ENCODE assay signal across 21 mouse cellular contexts in the genomic region with DNA sequence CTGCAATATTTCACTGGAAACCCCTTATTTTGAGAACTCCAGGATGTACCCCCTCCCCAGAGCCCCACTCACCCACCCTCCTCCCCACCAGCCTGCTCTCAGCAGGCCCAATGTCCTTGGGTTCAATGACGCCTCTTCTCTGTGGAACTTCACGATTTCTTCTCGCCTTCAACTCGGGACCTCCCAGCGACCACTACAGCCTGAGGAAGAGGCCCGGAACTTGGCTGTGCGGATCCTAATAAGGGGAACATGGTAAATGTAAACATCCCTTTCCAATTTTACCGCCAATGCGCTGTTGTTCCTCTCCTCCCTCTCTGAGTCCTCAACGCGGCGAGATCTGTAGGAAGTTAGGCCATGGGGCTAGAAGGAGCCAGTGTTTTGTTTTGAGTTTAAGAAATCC. TPM values are rescaled to one million over a fixed set of nuclear protein-coding genes. Genes with fewer than 3 reads are reported as not detected.
DNase-seq lines count a peak whose midpoint lies in the region; ATAC-seq lines count a peak whose summit lies in the region.
"Had no signal": no experiment of that assay in that cellular context is flagged by ENCODE, and none has a peak within 500 bp of the region (broad histone marks: within the 10 kb centered on the region; RNA-seq: fewer than 3 reads in every experiment).

No protein-coding gene starts in this region.

- peaks cover 22% of the 10 kb centered on the region; the same call in 1 of the 2 replicates for H3K27me3 ChIP-seq in kidney, embryonic 14.5 days (ENCODE audit: control insufficient read depth, insufficient read depth, low read length)
- peaks cover 87% of the 10 kb centered on the region for H3K27me3 ChIP-seq in intestine, embryonic 16.5 days (replicated peaks; ENCODE audit: control insufficient read depth, insufficient read depth, low read length)
- peaks cover 98% of the 10 kb centered on the region for H3K27me3 ChIP-seq in neural tube, embryonic 11.5 days (ENCODE audit: control insufficient read depth, insufficient read depth, low read length)

- peak overlapping the region; percentile 85 for H3K4me2 ChIP-seq in kidney, embryonic 14.5 days (replicated peaks; ENCODE audit: low read depth, low read length)
- no peak overlapping the region for H3K4me2 ChIP-seq in intestine, embryonic 16.5 days (ENCODE audit: low read depth, low read length)
- peak overlapping the region; percentile 28 for H3K4me2 ChIP-seq in neural tube, embryonic 11.5 days (ENCODE audit: low read depth)
- H3K4me2 ChIP-seq: embryonic facial prominence, embryonic 12.5 days; lung, embryonic 15.5 days had no signal

- peak overlapping the region; percentile 97 for H3K27ac ChIP-seq in kidney, embryonic 14.5 days (ENCODE audit: low read depth, low read length)
- no peak overlapping the region for H3K27ac ChIP-seq in intestine, embryonic 16.5 days (ENCODE audit: low read length)
- no peak overlapping the region for H3K27ac ChIP-seq in neural tube, embryonic 11.5 days (ENCODE audit: low read depth, low read length)
- H3K27ac ChIP-seq: embryonic facial prominence, embryonic 12.5 days; gastrocnemius, adult 2 months; layer of hippocampus, adult 2 months; left cerebral cortex, adult 2 months; lung, embryonic 15.5 days had no signal

- peak overlapping the region; percentile 85 for H3K4me3 ChIP-seq in kidney, embryonic 14.5 days (ENCODE audit: low read length)
- peak overlapping the region; percentile 19 for H3K4me3 ChIP-seq in intestine, embryonic 16.5 days (ENCODE audit: low read length)
- H3K4me3 ChIP-seq in neural tube, embryonic 11.5 days (ENCODE audit: low read depth, low read length) = peak overlapping the region; percentile 41
- H3K4me3 ChIP-seq: embryonic facial prominence, embryonic 12.5 days; gastrocnemius, adult 2 months; layer of hippocampus, adult 2 months; left cerebral cortex, adult 2 months; lung, embryonic 15.5 days had no signal

- H3K36me3 ChIP-seq in kidney, embryonic 14.5 days (ENCODE audit: control insufficient read depth, insufficient read depth, low read length) = peaks cover 2% of the 10 kb centered on the region; the same call in 1 of the 2 replicates
- no peaks in the 10 kb centered on the region for H3K36me3 ChIP-seq in intestine, embryonic 16.5 days (ENCODE audit: control insufficient read depth, insufficient read depth, low read length)
- H3K36me3 ChIP-seq in neural tube, embryonic 11.5 days (ENCODE audit: control insufficient read depth, insufficient read depth, low read length) = no peaks in the 10 kb centered on the region
- H3K36me3 ChIP-seq: embryonic facial prominence, embryonic 12.5 days; lung, embryonic 15.5 days had no signal

- H3K4me1 ChIP-seq in kidney, embryonic 14.5 days (ENCODE audit: control insufficient read depth, insufficient read depth, low read length) = peaks cover under 1% of the 10 kb centered on the region; the same call in 1 of the 2 replicates
- peaks cover 12% of the 10 kb centered on the region for H3K4me1 ChIP-seq in intestine, embryonic 16.5 days (ENCODE audit: control insufficient read depth, insufficient read depth, low read length)
- no peaks in the 10 kb centered on the region for H3K4me1 ChIP-seq in neural tube, embryonic 11.5 days (ENCODE audit: control insufficient read depth, insufficient read depth, low read length)

- no peak for DNase-seq in kidney, postnatal 10 days
- DNase-seq in R1 (ENCODE audit: low read depth, low spot score) = peak; percentile 12
- peak; percentile 33 for DNase-seq in neural tube, embryonic 11.5 days (ENCODE audit: low spot score)
- DNase-seq in left cerebral cortex, adult 8-10 months (ENCODE audit: low spot score in 2 of 2) = no peak
- no peak for DNase-seq in gastrocnemius, postnatal 25 days
- DNase-seq: adrenal gland, postnatal 25 days; B cell, adult 2 months; cerebellum, adult 2 months; gastrocnemius, adult 2 months; thymus, adult 18-20 months had no signal

- H3K9me3 ChIP-seq in kidney, embryonic 14.5 days (ENCODE audit: control insufficient read depth, low read length) = no peaks in the 10 kb centered on the region
- no peaks in the 10 kb centered on the region for H3K9me3 ChIP-seq in intestine, embryonic 16.5 days (ENCODE audit: control insufficient read depth, low read length)
- H3K9me3 ChIP-seq in neural tube, embryonic 11.5 days (ENCODE audit: control insufficient read depth, low read length) = no peaks in the 10 kb centered on the region
- H3K9me3 ChIP-seq: embryonic facial prominence, embryonic 12.5 days; lung, embryonic 15.5 days had no signal

- ATAC-seq in kidney, embryonic 14.5 days (ENCODE audit: low FRiP score, low TSS enrichment) = no peak
- no peak for ATAC-seq in intestine, embryonic 16.5 days
- no peak for ATAC-seq in neural tube, embryonic 11.5 days (ENCODE audit: insufficient read depth, low FRiP score, low TSS enrichment)

- H3K9ac ChIP-seq in kidney, embryonic 14.5 days (ENCODE audit: low read depth, low read length) = peak overlapping the region; percentile 99
- H3K9ac ChIP-seq in intestine, embryonic 16.5 days (ENCODE audit: low read depth, low read length) = no peak overlapping the region
- peak overlapping the region; percentile 42 for H3K9ac ChIP-seq in neural tube, embryonic 11.5 days (ENCODE audit: low read length)
- H3K9ac ChIP-seq: embryonic facial prominence, embryonic 12.5 days; lung, embryonic 15.5 days had no signal

- 3% methylated on average over 12 of the region's 12 CpGs for WGBS in kidney, embryonic 14.5 days
- WGBS in intestine, embryonic 16.5 days = 2% methylated on average over 12 of the region's 12 CpGs
- 0% methylated on average over 12 of the region's 12 CpGs for WGBS in neural tube, embryonic 11.5 days

RNA-seq across cellular contexts. Expression of gene Hoxd11, which starts 4.7 kb away (rescaled TPM):
- 54.5 and 56.2 TPM in 2 replicates for polyA plus RNA-seq in kidney, embryonic 14.5 days (2014; fragmentation: Nextera tagmentation; extraction: Ambion mirVana)
- 0.69 and 1.1 TPM in 2 replicates for polyA plus RNA-seq in intestine, embryonic 16.5 days (2015; fragmentation: Nextera tagmentation; extraction: Ambion mirVana)
- 8.1 and 8.5 TPM in 2 replicates for polyA plus RNA-seq in neural tube, embryonic 11.5 days (2014; fragmentation: Nextera tagmentation; extraction: Ambion mirVana)
- total RNA-seq in left cerebral cortex, adult 8-10 months (2022) = not detected
- under 1 TPM in 1 of 2 experiments, not detected in 1; 0.26 TPM for total RNA-seq in gastrocnemius, postnatal 25 days (2021)
- total RNA-seq: adrenal gland, postnatal 25 days; common myeloid progenitor, adult 5-6 weeks; gastrocnemius, adult 2 months; hematopoietic stem cell, adult 5-6 weeks; layer of hippocampus, adult 2 months; left cerebral cortex, adult 2 months; liver, adult 2 months; megakaryocyte progenitor cell, adult 5-6 weeks had no signal
- polyA plus RNA-seq: cerebellum, adult 2 months; embryonic facial prominence, embryonic 12.5 days; heart, embryonic 14.5 days; liver, adult 2 months; lung, embryonic 15.5 days had no signal

RNA-seq across cellular contexts. Expression of gene Hoxd10, which starts 7.6 kb away (rescaled TPM):
- polyA plus RNA-seq in kidney, embryonic 14.5 days (2014; fragmentation: Nextera tagmentation; extraction: Ambion mirVana) = 45.1 and 45.9 TPM in 2 replicates
- polyA plus RNA-seq in intestine, embryonic 16.5 days (2015; fragmentation: Nextera tagmentation; extraction: Ambion mirVana) = 3.7 and 4.4 TPM in 2 replicates
- 28.1 and 29.3 TPM in 2 replicates for polyA plus RNA-seq in neural tube, embryonic 11.5 days (2014; fragmentation: Nextera tagmentation; extraction: Ambion mirVana)
- not detected for total RNA-seq in left cerebral cortex, adult 8-10 months (2022)
- 1 to 10 TPM; 1.5 to 4.5 TPM for total RNA-seq in gastrocnemius, postnatal 25 days (2021)
- total RNA-seq: adrenal gland, postnatal 25 days; common myeloid progenitor, adult 5-6 weeks; hematopoietic stem cell, adult 5-6 weeks; layer of hippocampus, adult 2 months; left cerebral cortex, adult 2 months; liver, adult 2 months; megakaryocyte progenitor cell, adult 5-6 weeks had no signal
- polyA plus RNA-seq: cerebellum, adult 2 months; embryonic facial prominence, embryonic 12.5 days; heart, embryonic 14.5 days; liver, adult 2 months had no signal

RNA-seq across cellular contexts. Expression of gene Hoxd12, which starts 9.3 kb away (rescaled TPM):
- polyA plus RNA-seq in kidney, embryonic 14.5 days (2014; fragmentation: Nextera tagmentation; extraction: Ambion mirVana) = 6.2 and 7.2 TPM in 2 replicates
- 0.32 and 0.60 TPM in 2 replicates for polyA plus RNA-seq in intestine, embryonic 16.5 days (2015; fragmentation: Nextera tagmentation; extraction: Ambion mirVana)
- polyA plus RNA-seq in neural tube, embryonic 11.5 days (2014; fragmentation: Nextera tagmentation; extraction: Ambion mirVana) = 2.1 TPM in 2 replicates
- total RNA-seq in left cerebral cortex, adult 8-10 months (2022) = not detected
- not detected for total RNA-seq in gastrocnemius, postnatal 25 days (2021)
- total RNA-seq: adrenal gland, postnatal 25 days; common myeloid progenitor, adult 5-6 weeks; gastrocnemius, adult 2 months; hematopoietic stem cell, adult 5-6 weeks; layer of hippocampus, adult 2 months; left cerebral cortex, adult 2 months; liver, adult 2 months; megakaryocyte progenitor cell, adult 5-6 weeks had no signal
- polyA plus RNA-seq: cerebellum, adult 2 months; embryonic facial prominence, embryonic 12.5 days; heart, embryonic 14.5 days; liver, adult 2 months; lung, embryonic 15.5 days had no signal

RNA-seq across cellular contexts. Expression of gene Hoxd9, which starts 13.4 kb away (rescaled TPM):
- polyA plus RNA-seq in kidney, embryonic 14.5 days (2014; fragmentation: Nextera tagmentation; extraction: Ambion mirVana) = 36.2 and 47.9 TPM in 2 replicates
- 1.8 and 2.5 TPM in 2 replicates for polyA plus RNA-seq in intestine, embryonic 16.5 days (2015; fragmentation: Nextera tagmentation; extraction: Ambion mirVana)
- 14.3 and 17.3 TPM in 2 replicates for polyA plus RNA-seq in neural tube, embryonic 11.5 days (2014; fragmentation: Nextera tagmentation; extraction: Ambion mirVana)
- total RNA-seq in left cerebral cortex, adult 8-10 months (2022) = not detected
- 10 to 100 TPM in 1 of 2 experiments, 1 to 10 TPM in 1; 5.7 to 14.7 TPM for total RNA-seq in gastrocnemius, postnatal 25 days (2021)
- total RNA-seq: common myeloid progenitor, adult 5-6 weeks; hematopoietic stem cell, adult 5-6 weeks; layer of hippocampus, adult 2 months; left cerebral cortex, adult 2 months; liver, adult 2 months; megakaryocyte progenitor cell, adult 5-6 weeks had no signal
- polyA plus RNA-seq: cerebellum, adult 2 months; liver, adult 2 months had no signal

RNA-seq across cellular contexts. Expression of gene Hoxd13, which starts 16.0 kb away (rescaled TPM):
- polyA plus RNA-seq in kidney, embryonic 14.5 days (2014; fragmentation: Nextera tagmentation; extraction: Ambion mirVana) = 0.17 and 0.22 TPM in 2 replicates
- 0.18 and 0.32 TPM in 2 replicates for polyA plus RNA-seq in intestine, embryonic 16.5 days (2015; fragmentation: Nextera tagmentation; extraction: Ambion mirVana)
- 0.41 and 1.0 TPM in 2 replicates for polyA plus RNA-seq in neural tube, embryonic 11.5 days (2014; fragmentation: Nextera tagmentation; extraction: Ambion mirVana)
- not detected for total RNA-seq in left cerebral cortex, adult 8-10 months (2022)
- total RNA-seq in gastrocnemius, postnatal 25 days (2021) = not detected
- total RNA-seq: adrenal gland, postnatal 25 days; common myeloid progenitor, adult 5-6 weeks; gastrocnemius, adult 2 months; hematopoietic stem cell, adult 5-6 weeks; layer of hippocampus, adult 2 months; left cerebral cortex, adult 2 months; liver, adult 2 months; megakaryocyte progenitor cell, adult 5-6 weeks had no signal
- polyA plus RNA-seq: embryonic facial prominence, embryonic 12.5 days; heart, embryonic 14.5 days; liver, adult 2 months; lung, embryonic 15.5 days had no signal

Comparison
In these comparisons a context has a peak if more than half of its experiments do, and no peak if none do; other contexts are left out.
1. H3K4me3 ChIP-seq: peak in every context shown above with its lines; median percentile 85 in kidney, embryonic 14.5 days; 41 in neural tube, embryonic 11.5 days; 19 in intestine, embryonic 16.5 days.
2. DNase-seq: peak in R1 (single experiment) and neural tube, embryonic 11.5 days (single experiment); none in kidney, postnatal 10 days (single experiment), left cerebral cortex, adult 8-10 months (0 of 2) and gastrocnemius, postnatal 25 days (single experiment).